Mouse (Mus musculus): ENCODE measurements around the gene Cyb5d1. TPM values are rescaled to one million over a fixed set of nuclear protein-coding genes. Genes with fewer than 3 reads are reported as not detected.

Cyb5d1 gene
- polyA plus RNA-seq, 1 experiment from 2014 or later = 30.2 TPM

DNA sequence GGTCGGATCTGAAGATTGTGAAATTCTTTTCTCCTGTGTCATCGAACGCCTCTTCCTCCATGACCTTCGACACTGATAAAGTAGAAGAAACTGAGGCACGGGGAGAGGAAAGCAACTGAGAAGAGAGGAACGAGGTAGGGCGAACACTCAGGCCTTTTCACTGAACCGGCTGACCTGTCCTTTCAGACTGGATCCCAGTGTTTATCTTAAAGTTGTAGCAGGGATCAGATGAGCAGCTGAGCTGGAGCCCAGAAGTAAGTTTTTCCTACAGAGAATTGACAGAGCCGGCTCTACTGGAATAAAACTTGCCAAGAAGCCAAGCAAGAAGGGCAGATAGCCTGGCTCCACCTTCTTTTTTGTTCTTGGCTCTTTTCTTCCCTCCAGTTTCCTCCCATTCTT is 24.6 kb downstream of the Cyb5d1 start:
- peaks cover 14% of the 10 kb centered on the region; the same call in 1 of the 2 replicates for H3K36me3 ChIP-seq
- H3K9ac ChIP-seq = no peak overlapping the region
- 35% methylated on average over 9 of the region's 9 CpGs for WGBS
- peak overlapping the region; percentile 25 for H3K4me2 ChIP-seq
- no peaks in the 10 kb centered on the region for H3K9me3 ChIP-seq
- H3K27me3 ChIP-seq = no peaks in the 10 kb centered on the region
- no peak for ATAC-seq (ENCODE audit: insufficient number of reproducible peaks, low FRiP score, low TSS enrichment, low read depth)
- peaks cover 44% of the 10 kb centered on the region for H3K4me1 ChIP-seq
- peak overlapping the region; percentile 86 for H3K27ac ChIP-seq
- peak overlapping the region; percentile 10; the same call in 1 of the 2 replicates for H3K4me3 ChIP-seq

DNA sequence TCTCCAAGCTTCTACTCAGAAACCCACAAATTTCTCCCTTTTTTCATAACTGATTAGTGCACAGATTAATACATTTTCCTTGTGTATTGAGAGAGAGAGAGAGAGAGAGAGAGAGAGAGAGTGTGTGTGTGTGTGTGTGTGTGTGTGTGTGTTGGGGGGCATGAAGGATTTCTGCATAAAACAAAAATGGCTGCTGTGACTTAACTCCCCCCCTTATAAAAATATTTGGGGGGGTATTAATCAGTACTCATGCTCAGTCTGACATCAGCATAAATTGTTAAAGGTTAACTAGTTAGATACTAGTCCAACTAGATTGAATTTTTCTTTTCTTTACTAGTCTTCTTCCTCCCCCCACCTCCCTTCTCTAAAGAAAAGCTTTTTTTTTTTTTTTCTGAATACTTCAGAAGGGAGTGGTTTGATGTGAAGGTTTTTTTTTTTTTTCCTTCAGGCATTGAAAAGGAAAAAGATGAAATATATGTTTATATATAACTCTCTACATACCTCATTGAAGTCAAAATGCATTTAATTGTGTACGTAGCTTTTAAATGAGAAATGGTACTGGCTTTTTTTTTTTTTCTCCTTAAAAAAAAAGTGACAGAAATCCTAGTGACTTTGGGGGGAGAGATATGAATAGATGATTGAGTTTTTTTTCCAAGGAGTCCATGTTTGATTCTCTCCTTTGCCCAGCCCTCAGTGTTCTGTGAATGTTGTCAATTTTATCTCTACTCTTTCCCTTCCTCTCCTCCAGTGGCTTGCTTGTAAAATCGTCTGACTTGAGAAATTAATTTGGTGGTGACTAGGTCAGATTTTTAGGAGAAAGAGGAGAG is 25.2 kb downstream of the Cyb5d1 start:
- Histone ChIP-seq H3K36me3 (0 out of 2 replicates have a peak, but pooled peaks cover 11% of the 10 kb centered on the region), H3K4me2 (peak overlapping the region; percentile 87), H3K9ac (0 out of 2 replicates have a peak overlapping the region, but pooled peaks have one; percentile 10), H3K27ac (peak overlapping the region; percentile 99), H3K4me1 (peaks cover 51% of the 10 kb centered on the region), H3K27me3 (no peaks in the 10 kb centered on the region), H3K4me3 (peak overlapping the region; percentile 81), H3K9me3 (no peaks in the 10 kb centered on the region)
- 16% methylated on average over 2 of the region's 2 CpGs for WGBS
- ATAC-seq (ENCODE audit: insufficient number of reproducible peaks, low FRiP score, low TSS enrichment, low read depth) = no peak

DNA sequence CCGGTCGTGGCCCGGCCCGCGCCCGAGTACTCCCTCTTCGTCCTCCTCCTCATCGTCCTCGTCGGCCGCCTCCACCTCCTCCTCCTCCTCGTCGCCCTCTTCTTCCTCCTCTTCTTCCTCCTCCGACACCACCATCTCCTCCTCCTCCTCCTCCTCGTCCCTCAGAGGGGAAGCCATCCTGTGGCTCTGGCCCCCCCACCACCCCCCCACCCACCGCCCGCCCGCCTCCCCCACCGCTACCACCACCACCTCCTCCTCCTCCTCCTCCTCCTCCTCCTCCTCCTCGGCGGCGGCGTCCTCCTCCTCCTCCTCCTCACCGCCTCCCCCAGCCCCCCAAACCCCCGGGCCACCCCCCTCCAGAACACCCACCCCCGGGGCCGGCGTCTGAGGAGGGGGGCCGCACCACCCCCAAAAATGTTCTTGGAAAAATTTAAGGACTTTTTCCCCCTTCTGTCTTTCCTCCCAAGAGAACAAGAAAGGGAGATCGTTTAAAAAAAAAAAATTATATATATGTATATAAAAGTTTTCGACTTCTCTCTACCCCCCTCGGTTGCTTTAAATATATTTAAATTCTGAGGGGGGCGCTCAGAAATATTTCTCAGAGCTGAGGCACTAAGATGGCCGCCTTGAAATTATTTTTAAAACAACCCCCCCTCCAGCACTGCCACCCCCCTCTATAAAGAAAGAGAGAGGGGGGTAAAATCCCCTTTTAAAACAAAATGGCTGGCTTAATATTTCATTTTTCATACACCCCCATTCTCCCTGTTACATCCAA is 26.0 kb downstream of the Cyb5d1 start, which contains the start of gene Chd3:
TSS of gene Chd3 (minus strand) at position 192 of the 775 bp plus-strand sequence.
- H3K9me3 ChIP-seq = no peaks in the 10 kb centered on the region
- peak within 1 kb of the TSS; percentile 98 for H3K9ac ChIP-seq
- H3K27ac ChIP-seq = peak within 1 kb of the TSS; percentile 99
- no peaks in the 10 kb centered on the region for H3K27me3 ChIP-seq
- H3K36me3 ChIP-seq = peaks cover 12% of the 10 kb centered on the region; the same call in 1 of the 2 replicates
- peak within 1 kb of the TSS; percentile 87 for H3K4me2 ChIP-seq
- no peak for ATAC-seq (ENCODE audit: insufficient number of reproducible peaks, low FRiP score, low TSS enrichment, low read depth)
- peaks cover 59% of the 10 kb centered on the region for H3K4me1 ChIP-seq
- WGBS = under 1% methylated on average over 10 of the region's 34 CpGs
- peak within 1 kb of the TSS; percentile 81 for H3K4me3 ChIP-seq

- Histone ChIP-seq H3K4me2 (peak overlapping the region; percentile 87), H3K9ac (peak overlapping the region; percentile 98), H3K9me3 (no peaks in the 10 kb centered on the region), H3K4me3 (peak overlapping the region; percentile 81), H3K27me3 (no peaks in the 10 kb centered on the region), H3K4me1 (peaks cover 63% of the 10 kb centered on the region), H3K27ac (peak overlapping the region; percentile 99), H3K36me3 (peaks cover 11% of the 10 kb centered on the region)
- no peak for ATAC-seq (ENCODE audit: insufficient number of reproducible peaks, low FRiP score, low TSS enrichment, low read depth)
- 1% methylated on average over 73 of the region's 106 CpGs for WGBS
These were observed 26.8 kb downstream of the Cyb5d1 start for GRCm38 (mm10) chr11:69368356-69369214.

DNA sequence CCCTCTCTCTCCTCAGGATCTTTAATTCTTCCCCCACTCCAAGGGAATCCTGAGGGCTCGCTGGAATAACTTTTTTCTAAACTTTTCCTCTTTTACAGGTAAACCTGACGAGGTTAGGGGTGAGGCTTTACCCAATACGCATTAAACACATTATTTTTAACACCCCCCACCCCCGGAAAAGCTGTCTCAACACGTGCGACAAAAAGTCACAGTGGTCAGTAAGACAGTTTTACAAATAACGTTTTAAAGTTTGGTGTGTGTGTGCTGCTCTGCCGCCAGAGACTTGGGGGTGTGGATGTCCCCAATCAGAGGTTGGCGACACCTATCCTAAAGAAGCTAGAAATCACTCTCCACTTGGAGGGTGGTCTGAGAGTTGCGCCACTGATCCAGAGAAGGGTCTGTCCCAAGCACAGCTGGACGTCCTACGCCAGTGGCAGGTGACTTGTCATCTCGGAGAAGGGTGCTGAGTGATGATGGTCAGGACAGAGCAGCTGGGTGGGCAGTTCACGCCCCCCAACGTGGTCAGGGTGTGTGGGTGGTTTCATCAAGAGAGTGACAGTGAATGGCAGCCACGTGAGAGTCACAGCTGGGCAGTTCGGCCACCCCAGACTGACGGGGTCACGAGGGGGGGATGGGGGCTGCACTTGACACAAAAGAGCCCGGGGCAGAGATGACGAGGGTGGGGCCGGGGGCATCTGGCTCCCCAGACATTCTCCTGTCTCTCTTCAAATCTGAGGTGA is 27.6 kb downstream of the Cyb5d1 start:
- H3K36me3 ChIP-seq = peaks cover 16% of the 10 kb centered on the region
- H3K9ac ChIP-seq = peak overlapping the region; percentile 98
- no peaks in the 10 kb centered on the region for H3K27me3 ChIP-seq
- H3K4me1 ChIP-seq = peaks cover 66% of the 10 kb centered on the region
- H3K4me2 ChIP-seq = peak overlapping the region; percentile 87
- H3K9me3 ChIP-seq = no peaks in the 10 kb centered on the region
- peak overlapping the region; percentile 81 for H3K4me3 ChIP-seq
- under 1% methylated on average over 22 of the region's 22 CpGs for WGBS
- H3K27ac ChIP-seq = peak overlapping the region; percentile 99
- ATAC-seq (ENCODE audit: insufficient number of reproducible peaks, low FRiP score, low TSS enrichment, low read depth) = no peak

DNA sequence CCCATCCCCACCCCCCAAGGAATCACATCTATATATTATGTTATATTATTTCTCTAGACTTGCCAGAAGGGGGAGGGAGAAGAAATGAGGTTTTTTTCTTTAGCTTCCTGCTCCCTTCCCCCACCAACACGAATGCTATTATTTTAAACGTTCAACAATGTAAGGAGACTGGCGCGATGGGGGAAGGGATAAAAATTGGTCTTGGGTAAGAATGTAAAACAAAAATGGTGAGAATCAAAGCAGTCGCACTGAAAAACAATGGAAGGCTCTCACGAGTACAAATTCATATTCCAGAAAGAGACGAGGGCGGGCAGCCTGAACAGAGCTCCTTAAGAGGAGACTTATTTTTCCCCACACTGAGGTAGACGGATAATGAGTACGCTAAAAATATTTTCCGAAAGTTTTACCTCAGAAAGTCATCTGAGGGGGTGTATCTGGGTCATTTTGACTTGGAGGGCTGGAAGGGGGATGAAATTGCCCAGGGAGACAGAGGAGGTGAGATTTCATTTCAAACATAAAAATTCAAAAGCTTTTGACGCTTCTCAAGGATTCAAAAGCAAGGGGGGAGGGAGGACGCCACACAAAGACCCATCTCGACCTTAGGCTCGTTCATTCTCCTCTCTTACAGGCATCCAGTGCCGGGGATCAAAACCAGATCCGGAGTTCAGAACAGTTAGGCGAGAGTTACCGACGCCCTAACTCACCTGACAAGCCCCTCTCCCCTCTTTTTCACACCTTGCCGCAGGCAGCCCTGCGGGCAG is 28.4 kb downstream of the Cyb5d1 start:
- H3K4me1 ChIP-seq = peaks cover 66% of the 10 kb centered on the region
- H3K27me3 ChIP-seq = no peaks in the 10 kb centered on the region
- peak overlapping the region; percentile 81 for H3K4me3 ChIP-seq
- H3K36me3 ChIP-seq = peaks cover 23% of the 10 kb centered on the region
- WGBS = under 1% methylated on average over 22 of the region's 22 CpGs
- no peak for ATAC-seq (ENCODE audit: insufficient number of reproducible peaks, low FRiP score, low TSS enrichment, low read depth)
- peak overlapping the region; percentile 99 for H3K27ac ChIP-seq
- peak overlapping the region; percentile 98 for H3K9ac ChIP-seq
- peak overlapping the region; percentile 87 for H3K4me2 ChIP-seq
- H3K9me3 ChIP-seq = no peaks in the 10 kb centered on the region

GRCm38 (mm10) chr11:69366157-69366854 is 29.1 kb downstream of the Cyb5d1 start:
- 0% methylated on average over 26 of the region's 26 CpGs for WGBS
- peak overlapping the region; percentile 99 for H3K27ac ChIP-seq

DNA sequence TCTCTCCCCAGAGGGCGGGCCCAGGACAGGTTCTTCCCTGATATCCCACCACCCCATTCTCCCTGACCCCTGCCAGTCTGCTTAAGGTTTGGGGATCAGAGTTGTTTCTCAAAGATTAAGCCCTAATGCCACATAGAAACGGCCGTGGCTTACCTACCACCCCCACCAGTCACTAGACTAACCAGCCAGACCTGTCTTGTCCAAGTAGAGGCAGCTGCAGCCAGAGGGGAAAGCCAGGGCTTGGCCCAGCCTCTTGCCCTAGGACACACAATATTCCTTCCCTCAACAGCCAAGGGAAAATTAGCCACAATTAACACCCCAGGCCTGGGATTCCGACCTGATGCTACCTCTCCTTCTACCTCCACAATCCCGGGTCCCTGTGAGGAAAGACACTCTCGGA is 29.7 kb downstream of the Cyb5d1 start:
- no peak for ATAC-seq (ENCODE audit: insufficient number of reproducible peaks, low FRiP score, low TSS enrichment, low read depth)
- H3K36me3 ChIP-seq = peaks cover 36% of the 10 kb centered on the region
- H3K4me1 ChIP-seq = peaks cover 52% of the 10 kb centered on the region
- H3K9ac ChIP-seq = peak overlapping the region; percentile 39; the same call in 1 of the 2 replicates
- H3K27ac ChIP-seq = peak overlapping the region; percentile 99
- no peaks in the 10 kb centered on the region for H3K27me3 ChIP-seq
- H3K4me2 ChIP-seq = peak overlapping the region; percentile 87
- WGBS = 12% methylated on average over 6 of the region's 6 CpGs
- no peaks in the 10 kb centered on the region for H3K9me3 ChIP-seq
- peak overlapping the region; percentile 81 for H3K4me3 ChIP-seq

More at GRCm38 (mm10) chr11:69366157-69366854, 29.1 kb downstream of the Cyb5d1 start:
- Histone ChIP-seq H3K9ac (peak overlapping the region; percentile 39; the same call in 1 of the 2 replicates), H3K4me1 (peaks cover 58% of the 10 kb centered on the region), H3K36me3 (peaks cover 30% of the 10 kb centered on the region), H3K27me3 (no peaks in the 10 kb centered on the region), H3K4me2 (peak overlapping the region; percentile 87), H3K4me3 (peak overlapping the region; percentile 81), H3K9me3 (no peaks in the 10 kb centered on the region)
- peak; percentile 86 for ATAC-seq (ENCODE audit: insufficient number of reproducible peaks, low FRiP score, low TSS enrichment, low read depth)

DNA sequence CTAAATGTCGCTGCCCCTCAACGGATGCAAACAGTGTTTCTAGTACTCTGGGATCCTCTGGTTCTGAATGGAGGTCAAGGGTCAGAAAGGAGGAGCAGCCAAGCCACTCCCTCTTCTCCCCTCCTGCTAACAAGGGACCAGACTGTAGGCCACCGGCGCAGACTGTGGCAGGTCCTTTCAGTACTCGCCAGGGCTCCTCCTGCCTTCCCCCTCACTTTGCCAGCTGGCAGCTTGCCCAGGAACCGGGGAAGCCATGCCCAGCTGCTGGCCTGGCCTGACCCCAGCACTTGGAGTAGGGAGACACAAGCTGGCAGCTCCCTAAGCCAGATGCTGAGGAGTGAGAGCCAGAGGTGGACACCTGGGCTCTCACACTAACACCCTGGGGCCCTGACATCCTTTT is 30.5 kb downstream of the Cyb5d1 start:
- peaks cover 49% of the 10 kb centered on the region for H3K4me1 ChIP-seq
- peaks cover 44% of the 10 kb centered on the region for H3K36me3 ChIP-seq
- peak overlapping the region; percentile 81 for H3K4me3 ChIP-seq
- H3K9me3 ChIP-seq = no peaks in the 10 kb centered on the region
- no peaks in the 10 kb centered on the region for H3K27me3 ChIP-seq
- peak overlapping the region; percentile 99 for H3K27ac ChIP-seq
- no peak overlapping the region for H3K9ac ChIP-seq
- peak; percentile 28; the same call in 1 of the 2 replicates for ATAC-seq (ENCODE audit: insufficient number of reproducible peaks, low FRiP score, low TSS enrichment, low read depth)
- H3K4me2 ChIP-seq = peak overlapping the region; percentile 87
- under 1% methylated on average over 6 of the region's 6 CpGs for WGBS

All from limb, embryonic 15.5 days (tissue).